ENCODE assay signal across 25 mouse cellular contexts in the genomic region with DNA sequence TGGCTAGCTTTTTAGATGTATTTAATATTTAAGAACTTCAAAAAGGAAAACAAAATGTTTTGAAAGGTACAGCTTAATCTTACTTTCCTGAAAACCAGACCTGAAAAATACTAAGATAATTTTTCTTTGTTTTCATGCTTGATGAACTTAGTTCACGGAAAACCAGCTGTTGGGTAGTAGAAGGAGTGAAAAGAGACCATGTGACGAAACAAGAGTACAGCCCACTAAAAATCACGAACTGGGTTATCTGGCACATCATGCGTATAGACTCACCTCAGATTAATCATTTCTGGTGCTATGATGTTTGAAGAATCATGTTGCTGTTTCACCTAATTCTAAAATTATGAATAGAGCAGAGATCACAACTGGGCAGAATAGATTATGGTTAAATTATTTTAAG.
"Had no signal": no experiment of that assay in that cellular context is flagged by ENCODE, and none has a peak within 500 bp of the region (broad histone marks: within the 10 kb centered on the region; RNA-seq: fewer than 3 reads in every experiment).

No protein-coding gene starts in this region.

- H3K36me3 ChIP-seq: limb, embryonic 12.5 days; liver, embryonic 12.5 days; liver, embryonic 15.5 days; lung, embryonic 15.5 days; neural tube, embryonic 12.5 days; neural tube, embryonic 15.5 days had no signal

- DNase-seq: kidney, adult 2 months; kidney, postnatal 25 days; layer of hippocampus, adult 9-11 months; liver; lung, adult 18-20 months; lung, postnatal 10 days; lung, postnatal 36 days; retina, postnatal 1 day; right cerebral cortex, postnatal 25 days; spleen, adult 18-20 months; thymus, adult 2 months; thymus, postnatal 14 days; thymus, postnatal 4 days had no signal

- H3K4me3 ChIP-seq: layer of hippocampus, adult 2 months; liver, embryonic 12.5 days; liver, embryonic 15.5 days; lung, embryonic 15.5 days; megakaryocyte, embryonic 14.5 days; neural tube, embryonic 12.5 days; neural tube, embryonic 15.5 days had no signal

- H3K27me3 ChIP-seq: limb, embryonic 12.5 days; liver, embryonic 12.5 days; lung, embryonic 15.5 days; megakaryocyte, embryonic 14.5 days; neural tube, embryonic 12.5 days; neural tube, embryonic 15.5 days had no signal

- H3K9ac ChIP-seq: limb, embryonic 12.5 days; liver, embryonic 12.5 days; liver, embryonic 15.5 days; lung, embryonic 15.5 days; neural tube, embryonic 12.5 days; neural tube, embryonic 15.5 days had no signal

- H3K27ac ChIP-seq: kidney, postnatal 0 days; layer of hippocampus, adult 2 months; limb, embryonic 12.5 days; liver, embryonic 12.5 days; liver, embryonic 15.5 days; lung, embryonic 15.5 days; neural tube, embryonic 12.5 days; neural tube, embryonic 15.5 days; stomach, postnatal 0 days had no signal

- H3K4me2 ChIP-seq: liver, embryonic 12.5 days; liver, embryonic 15.5 days had no signal

- ATAC-seq: intestine, postnatal 0 days; liver, embryonic 12.5 days; midbrain, embryonic 16.5 days had no signal

- H3K9me3 ChIP-seq: limb, embryonic 12.5 days; liver, embryonic 12.5 days; liver, embryonic 15.5 days; lung, embryonic 15.5 days; megakaryocyte, embryonic 14.5 days; neural tube, embryonic 12.5 days; neural tube, embryonic 15.5 days had no signal
